Mouse (Mus musculus): ENCODE measurements around the gene Ppfia4.

DNA sequence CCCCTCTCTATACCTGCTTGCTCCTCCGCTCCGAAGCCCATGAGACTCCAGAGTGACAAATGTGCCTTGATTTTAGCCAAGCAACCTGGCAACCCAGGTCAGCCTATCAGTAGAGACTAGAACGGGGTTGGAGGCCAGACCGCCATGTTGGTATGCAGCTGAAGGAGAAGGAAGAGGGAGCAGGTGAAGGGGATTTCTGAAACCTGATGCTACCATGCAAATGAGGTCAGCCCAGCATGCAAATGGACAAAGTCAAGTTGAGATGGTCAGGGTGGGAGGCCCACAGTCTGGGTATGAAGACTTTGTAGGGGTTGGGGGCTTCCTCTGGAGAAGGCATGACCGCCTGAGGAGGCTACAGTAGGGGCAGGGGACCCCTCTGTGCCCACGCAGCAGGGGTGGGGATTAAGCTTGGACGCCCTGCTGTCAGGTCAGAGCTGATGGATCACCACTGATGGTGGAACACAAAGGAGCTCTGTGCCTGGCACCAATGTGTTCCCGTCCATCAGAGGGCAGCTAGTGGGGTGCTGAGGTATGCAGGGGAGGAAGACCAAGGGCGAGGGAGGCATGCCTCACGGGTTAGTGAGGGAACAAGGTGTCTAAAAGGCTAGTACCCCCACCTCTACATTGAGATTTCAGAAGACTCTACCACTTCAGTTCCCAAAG, 47.1 kb downstream of the Ppfia4 start:
- TF ChIP-seq POLR2A (IDR thresholded peaks at IDR 0.05; ENCODE audit: extremely low read depth, insufficient read depth, low read length) (no peak), CTCF (IDR thresholded peaks at IDR 0.05; ENCODE audit: low read depth, low read length) (no peak)

All from liver, adult 2 months (tissue).